Mouse (Mus musculus): ENCODE measurements around the gene Camp. TPM values are rescaled to one million over a fixed set of nuclear protein-coding genes. Genes with fewer than 3 reads are reported as not detected.
A peak's percentile ranks its signal among the peaks of the same experiment; 100 is the strongest.

Camp gene
- polyA plus RNA-seq, 1 experiment, result 58.3 TPM

DNA sequence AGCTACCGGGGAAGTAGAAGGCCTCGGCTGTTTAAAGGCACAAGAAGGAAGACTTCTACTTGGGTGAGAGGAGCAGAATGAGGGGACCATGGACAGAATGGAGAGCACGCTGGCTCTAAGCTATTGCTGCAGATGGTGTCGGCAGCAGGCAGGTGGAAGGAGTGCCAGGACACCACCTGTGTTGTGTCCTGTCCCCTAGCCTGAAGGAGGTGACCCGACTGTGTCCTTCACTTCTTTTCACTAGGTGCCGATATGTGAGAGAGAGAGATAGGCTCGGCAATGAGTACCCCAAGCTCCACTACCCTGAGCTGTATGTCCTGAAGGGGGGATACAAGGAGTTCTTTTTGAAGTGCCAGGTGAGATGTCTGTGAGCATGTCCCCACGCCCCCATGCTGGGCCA is 42.1 kb upstream of the Camp start:
- Histone ChIP-seq H3K4me3 (ENCODE audit: extremely low read depth, insufficient read depth, insufficient read length) (no peak overlapping the region), H3K27me3 (ENCODE audit: control insufficient read depth, insufficient read depth, low read length) (no peaks in the 10 kb centered on the region), H3K4me1 (ENCODE audit: control insufficient read depth, insufficient read depth, insufficient read length) (no peaks in the 10 kb centered on the region), H3K36me3 (ENCODE audit: control insufficient read depth, insufficient read depth, low read length) (peaks cover 42% of the 10 kb centered on the region), H3K27ac (ENCODE audit: insufficient read depth, low read length) (no peak overlapping the region)
- DNase-seq (ENCODE audit: low read depth in 1 of 2, low spot score in 2 of 2), result no peak
- WGBS, result 95% methylated on average over 8 of the region's 8 CpGs
- TF ChIP-seq CTCF (IDR thresholded peaks at IDR 0.05; ENCODE audit: extremely low read depth, insufficient read depth, insufficient read length, insufficient replicate concordance) (no peak), POLR2A (IDR thresholded peaks at IDR 0.05; ENCODE audit: low read depth, low read length) (no peak)

DNA sequence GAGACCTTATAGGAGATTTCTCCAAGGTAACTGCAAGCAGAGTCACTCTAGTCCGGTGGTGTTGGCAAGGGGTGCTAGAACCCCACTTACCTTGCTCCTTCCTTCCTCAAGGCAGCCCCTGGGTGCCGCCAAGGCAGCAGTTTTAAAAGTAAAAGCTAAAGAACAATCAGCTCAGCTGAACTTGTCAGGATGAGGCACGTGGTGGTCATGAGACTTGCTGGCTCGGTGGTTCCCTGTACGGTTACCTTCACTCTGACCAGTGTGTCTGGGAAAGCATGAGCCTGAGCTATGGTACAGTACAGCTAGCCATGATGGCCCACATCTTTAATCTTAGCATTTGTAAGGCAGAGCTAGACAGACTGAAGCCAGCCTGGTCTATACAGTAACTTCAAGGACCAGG is 37.9 kb upstream of the Camp start:
- no peak for DNase-seq (ENCODE audit: low read depth in 1 of 2, low spot score in 2 of 2)
- no peak for TF ChIP-seq CTCF (IDR thresholded peaks at IDR 0.05; ENCODE audit: extremely low read depth, insufficient read depth, insufficient read length, insufficient replicate concordance)
- no peak for TF ChIP-seq POLR2A (IDR thresholded peaks at IDR 0.05; ENCODE audit: low read depth, low read length)

DNA sequence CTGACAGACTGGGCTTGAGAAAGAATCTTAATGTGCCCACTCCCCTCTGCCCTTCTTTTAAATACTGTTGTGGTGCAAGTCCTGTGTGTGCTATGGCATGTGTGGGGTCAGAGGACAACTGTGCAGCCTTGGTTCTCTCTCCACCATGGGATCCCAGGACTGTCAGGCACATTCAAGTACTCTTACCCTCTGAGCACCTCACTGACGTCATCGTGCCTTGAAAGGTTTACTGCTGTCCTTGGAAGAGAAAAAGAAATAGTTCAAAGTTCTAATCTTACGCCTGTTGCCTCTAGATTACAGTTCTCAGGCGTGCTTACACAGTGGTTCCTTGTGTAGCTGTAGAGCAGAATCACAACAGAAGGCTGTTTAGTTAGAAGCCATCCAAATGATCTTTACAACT is 36.8 kb upstream of the Camp start:
- no peaks in the 10 kb centered on the region for H3K27me3 ChIP-seq (ENCODE audit: control insufficient read depth, insufficient read depth, low read length)
- peaks cover 55% of the 10 kb centered on the region for H3K36me3 ChIP-seq (ENCODE audit: control insufficient read depth, insufficient read depth, low read length)
- no peak overlapping the region for H3K4me3 ChIP-seq (ENCODE audit: extremely low read depth, insufficient read depth, insufficient read length)
- 88% methylated on average over 4 of the region's 4 CpGs for WGBS
- TF ChIP-seq CTCF (IDR thresholded peaks at IDR 0.05; ENCODE audit: extremely low read depth, insufficient read depth, insufficient read length, insufficient replicate concordance), result no peak
- no peak for TF ChIP-seq POLR2A (IDR thresholded peaks at IDR 0.05; ENCODE audit: low read depth, low read length)
- DNase-seq (ENCODE audit: low read depth in 1 of 2, low spot score in 2 of 2), result no peak
- no peak overlapping the region for H3K27ac ChIP-seq (ENCODE audit: insufficient read depth, low read length)
- H3K4me1 ChIP-seq (ENCODE audit: control insufficient read depth, insufficient read depth, insufficient read length), result no peaks in the 10 kb centered on the region

More for the DNA sequence above, 37.9 kb upstream of the Camp start:
- Histone ChIP-seq H3K27me3 (ENCODE audit: control insufficient read depth, insufficient read depth, low read length) (no peaks in the 10 kb centered on the region), H3K36me3 (ENCODE audit: control insufficient read depth, insufficient read depth, low read length) (peaks cover 61% of the 10 kb centered on the region), H3K27ac (ENCODE audit: insufficient read depth, low read length) (no peak overlapping the region), H3K4me3 (ENCODE audit: extremely low read depth, insufficient read depth, insufficient read length) (no peak overlapping the region), H3K4me1 (ENCODE audit: control insufficient read depth, insufficient read depth, insufficient read length) (no peaks in the 10 kb centered on the region)
- WGBS, result 88% methylated on average over 5 of the region's 5 CpGs

DNA sequence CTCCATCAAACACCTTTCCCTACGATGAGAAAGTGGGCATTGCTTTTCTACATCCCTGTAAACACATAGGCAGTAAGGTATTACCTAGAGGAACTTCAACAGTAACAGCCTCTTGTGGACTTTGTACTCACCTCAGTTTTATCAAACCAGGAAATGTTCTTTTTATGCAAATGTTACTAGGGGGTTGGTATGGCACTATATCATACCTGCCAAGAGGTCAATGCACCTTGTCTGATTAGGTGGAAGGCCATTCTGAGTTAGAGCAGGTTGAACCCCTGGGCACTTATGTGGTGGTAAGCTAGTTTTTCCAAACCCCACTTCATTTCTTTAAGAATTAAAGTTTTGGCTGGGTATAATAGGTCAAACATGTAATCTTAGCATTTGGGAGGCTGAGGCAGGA is 29.9 kb upstream of the Camp start:
- Histone ChIP-seq H3K4me3 (ENCODE audit: extremely low read depth, insufficient read depth, insufficient read length) (no peak overlapping the region), H3K27ac (ENCODE audit: insufficient read depth, low read length) (no peak overlapping the region), H3K36me3 (ENCODE audit: control insufficient read depth, insufficient read depth, low read length) (peaks cover 31% of the 10 kb centered on the region), H3K4me1 (ENCODE audit: control insufficient read depth, insufficient read depth, insufficient read length) (peaks cover 6% of the 10 kb centered on the region), H3K27me3 (ENCODE audit: control insufficient read depth, insufficient read depth, low read length) (no peaks in the 10 kb centered on the region)
- 100% methylated on average over 1 of the region's 1 CpGs for WGBS
- DNase-seq (ENCODE audit: low read depth in 1 of 2, low spot score in 2 of 2), result no peak
- TF ChIP-seq CTCF (IDR thresholded peaks at IDR 0.05; ENCODE audit: extremely low read depth, insufficient read depth, insufficient read length, insufficient replicate concordance) (no peak), POLR2A (IDR thresholded peaks at IDR 0.05; ENCODE audit: low read depth, low read length) (no peak)

DNA sequence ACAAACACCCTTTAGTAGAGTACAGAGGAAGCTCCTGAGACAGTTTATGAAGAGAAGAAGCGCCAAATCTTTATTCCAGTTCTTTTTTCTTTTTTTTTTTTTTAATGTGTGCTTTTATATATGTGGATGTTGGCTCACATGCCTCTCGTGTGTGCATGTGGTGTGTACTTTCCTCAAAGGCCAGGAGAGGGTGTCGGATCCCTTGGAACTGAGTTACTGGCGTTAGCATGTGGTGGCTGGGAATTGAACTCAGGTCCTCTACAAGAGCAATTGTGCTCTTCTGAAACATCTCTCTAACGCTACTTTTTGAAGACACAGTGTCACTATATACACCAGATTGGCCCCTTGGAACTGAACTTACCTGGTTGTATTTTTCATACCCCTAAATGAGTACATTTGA is 28.2 kb upstream of the Camp start:
- peaks cover 6% of the 10 kb centered on the region for H3K4me1 ChIP-seq (ENCODE audit: control insufficient read depth, insufficient read depth, insufficient read length)
- WGBS, result 84% methylated on average over 5 of the region's 5 CpGs
- H3K36me3 ChIP-seq (ENCODE audit: control insufficient read depth, insufficient read depth, low read length), result peaks cover 22% of the 10 kb centered on the region
- no peak overlapping the region for H3K27ac ChIP-seq (ENCODE audit: insufficient read depth, low read length)
- H3K27me3 ChIP-seq (ENCODE audit: control insufficient read depth, insufficient read depth, low read length), result no peaks in the 10 kb centered on the region
- TF ChIP-seq POLR2A (IDR thresholded peaks at IDR 0.05; ENCODE audit: low read depth, low read length) (no peak), CTCF (IDR thresholded peaks at IDR 0.05; ENCODE audit: extremely low read depth, insufficient read depth, insufficient read length, insufficient replicate concordance) (no peak)
- H3K4me3 ChIP-seq (ENCODE audit: extremely low read depth, insufficient read depth, insufficient read length), result no peak overlapping the region
- no peak for DNase-seq (ENCODE audit: low read depth in 1 of 2, low spot score in 2 of 2)

DNA sequence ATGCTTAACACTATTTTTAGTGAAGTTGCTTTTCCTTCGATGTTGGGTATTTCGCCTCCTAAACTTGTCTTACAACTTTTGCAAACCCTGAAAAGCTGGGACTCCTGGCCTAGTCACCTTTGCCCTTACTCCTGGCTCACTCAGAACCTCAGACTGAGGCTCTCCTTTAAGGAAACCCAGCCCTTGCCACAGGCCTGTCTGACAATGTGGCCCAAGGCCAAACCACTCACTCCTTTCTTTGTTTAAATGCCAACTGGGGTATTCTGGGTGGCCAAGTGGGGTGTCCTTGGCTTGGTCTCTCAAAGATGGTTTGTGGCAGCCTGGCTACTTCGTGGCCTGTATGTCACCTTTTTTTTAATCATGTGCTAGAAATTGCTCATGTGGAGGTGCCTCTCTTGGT is 27.3 kb upstream of the Camp start:
- Histone ChIP-seq H3K4me3 (ENCODE audit: extremely low read depth, insufficient read depth, insufficient read length) (0 out of 2 replicates have a peak overlapping the region, but pooled peaks have one; percentile 12), H3K27ac (ENCODE audit: insufficient read depth, low read length) (peak overlapping the region; percentile 10; the same call in 1 of the 2 replicates), H3K27me3 (ENCODE audit: control insufficient read depth, insufficient read depth, low read length) (no peaks in the 10 kb centered on the region), H3K36me3 (ENCODE audit: control insufficient read depth, insufficient read depth, low read length) (peaks cover 19% of the 10 kb centered on the region), H3K4me1 (ENCODE audit: control insufficient read depth, insufficient read depth, insufficient read length) (peaks cover 6% of the 10 kb centered on the region)
- TF ChIP-seq POLR2A (IDR thresholded peaks at IDR 0.05; ENCODE audit: low read depth, low read length) (no peak), CTCF (IDR thresholded peaks at IDR 0.05; ENCODE audit: extremely low read depth, insufficient read depth, insufficient read length, insufficient replicate concordance) (no peak)
- no peak for DNase-seq (ENCODE audit: low read depth in 1 of 2, low spot score in 2 of 2)
- 2% methylated on average over 3 of the region's 3 CpGs for WGBS

DNA sequence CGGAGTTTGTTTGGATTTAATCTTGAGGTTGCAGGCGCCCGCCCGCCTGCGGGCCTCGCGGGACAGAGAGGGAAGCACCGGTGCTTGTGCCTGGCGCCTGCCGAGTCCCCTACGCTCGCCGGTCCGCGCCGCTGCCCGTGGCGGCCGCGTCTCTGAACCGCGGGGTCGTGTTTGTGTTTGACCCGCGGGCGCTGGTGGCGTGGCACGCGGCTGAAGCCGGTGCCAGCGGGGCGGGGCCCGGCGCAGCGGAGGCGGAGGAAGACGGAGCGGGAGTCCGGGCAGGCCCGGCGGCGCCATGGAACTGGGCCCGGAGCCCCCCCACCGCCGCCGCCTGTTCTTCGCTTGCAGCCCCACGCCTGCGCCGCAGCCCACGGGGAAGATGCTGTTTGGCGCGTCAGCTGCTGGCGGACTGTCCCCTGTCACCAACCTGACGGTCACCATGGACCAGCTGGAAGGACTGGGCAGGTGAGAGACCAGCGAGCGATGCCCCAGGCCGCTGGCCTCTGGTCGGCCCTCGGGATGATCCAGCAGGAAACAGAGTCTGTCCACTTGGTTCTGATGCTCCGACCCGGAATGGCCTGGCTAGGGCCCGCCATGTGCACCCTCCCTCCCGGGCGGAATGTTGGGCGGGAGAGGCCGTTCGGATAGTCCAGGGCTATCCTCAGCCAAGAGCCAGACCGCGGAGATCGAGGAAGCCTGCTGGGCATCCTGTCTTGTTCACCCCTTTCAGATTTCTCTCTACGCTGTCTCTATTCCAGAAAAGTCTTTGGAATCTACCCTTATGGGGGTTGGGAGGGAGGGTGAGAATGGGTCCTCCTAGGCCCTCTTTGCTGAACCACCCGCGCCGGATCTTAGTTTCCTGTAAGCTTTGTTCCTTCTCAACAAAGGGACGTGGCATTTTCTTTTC is 26.5 kb upstream of the Camp start:
- H3K4me3 ChIP-seq (ENCODE audit: extremely low read depth, insufficient read depth, insufficient read length), result peak overlapping the region; percentile 67
- TF ChIP-seq CTCF (IDR thresholded peaks at IDR 0.05; ENCODE audit: extremely low read depth, insufficient read depth, insufficient read length, insufficient replicate concordance) (no peak), POLR2A (IDR thresholded peaks at IDR 0.05; ENCODE audit: low read depth, low read length) (no peak)
- DNase-seq (ENCODE audit: low read depth in 1 of 2, low spot score in 2 of 2), result peak in 1 of 2 experiments; percentile 42
- peaks cover 6% of the 10 kb centered on the region for H3K4me1 ChIP-seq (ENCODE audit: control insufficient read depth, insufficient read depth, insufficient read length)
- H3K27ac ChIP-seq (ENCODE audit: insufficient read depth, low read length), result peak overlapping the region; percentile 40
- WGBS, result under 1% methylated on average over 76 of the region's 76 CpGs
- H3K27me3 ChIP-seq (ENCODE audit: control insufficient read depth, insufficient read depth, low read length), result no peaks in the 10 kb centered on the region
- H3K36me3 ChIP-seq (ENCODE audit: control insufficient read depth, insufficient read depth, low read length), result peaks cover 14% of the 10 kb centered on the region

Measured in spleen, adult 2 months (tissue).